Mouse (Mus musculus) R1 (cell line): ENCODE data around the gene Cd47.
A peak's percentile ranks its signal among the peaks of the same experiment; 100 is the strongest.

Source experiments
- DNase-seq: peaks from one replicate; pipeline ENCODE4 v3.0.0-alpha.2; 2018; ENCODE audit warnings: low read depth, low spot score

Cd47 gene

DNA sequence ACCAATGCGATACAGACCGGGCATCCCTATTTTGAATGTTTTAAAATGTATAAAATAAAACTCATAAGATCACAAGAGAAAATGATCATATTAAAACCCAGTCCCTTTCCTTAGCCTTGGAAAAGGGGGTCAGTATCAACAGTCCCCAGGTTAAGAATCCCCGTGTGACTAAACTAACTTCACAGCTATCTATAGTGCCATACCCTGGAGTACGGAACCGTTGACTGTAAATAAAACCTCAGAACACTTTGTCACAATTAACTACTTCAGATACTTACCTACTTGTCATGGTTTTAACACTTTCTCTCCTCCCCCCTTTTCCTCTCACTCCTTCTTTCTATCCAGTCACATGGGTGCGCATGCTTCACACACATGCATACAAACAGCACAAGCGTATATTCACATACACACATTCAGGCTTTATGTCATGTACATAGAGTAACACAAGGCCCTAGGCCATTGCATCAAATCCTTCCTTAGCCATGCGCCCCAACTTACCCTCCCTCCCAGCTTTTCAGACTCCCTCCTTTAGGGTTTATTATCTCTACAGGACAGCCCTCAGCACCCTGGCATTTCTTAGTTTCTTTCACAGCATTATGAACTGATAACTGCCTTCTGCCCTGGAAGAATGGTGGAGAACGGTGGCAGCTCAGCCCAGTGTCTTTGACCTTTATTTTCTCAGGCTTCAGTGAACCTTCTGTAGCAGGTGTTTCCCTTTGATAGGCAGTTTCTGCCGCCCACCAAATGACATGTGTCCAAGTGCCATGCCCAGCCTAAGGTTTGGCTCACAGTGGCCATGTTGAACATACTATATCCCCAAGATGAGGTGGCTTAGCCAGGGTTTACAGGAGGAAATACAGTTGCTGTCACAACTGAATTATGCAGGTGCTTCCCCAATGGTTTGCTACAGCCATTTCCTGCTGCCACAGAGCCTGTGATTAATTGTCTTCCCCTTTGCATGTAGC lies at the start of gene Cd47:
TSS of gene Cd47 (plus strand) at position 937 of the 965 bp plus-strand sequence.
- DNase-seq, result no peak

DNA sequence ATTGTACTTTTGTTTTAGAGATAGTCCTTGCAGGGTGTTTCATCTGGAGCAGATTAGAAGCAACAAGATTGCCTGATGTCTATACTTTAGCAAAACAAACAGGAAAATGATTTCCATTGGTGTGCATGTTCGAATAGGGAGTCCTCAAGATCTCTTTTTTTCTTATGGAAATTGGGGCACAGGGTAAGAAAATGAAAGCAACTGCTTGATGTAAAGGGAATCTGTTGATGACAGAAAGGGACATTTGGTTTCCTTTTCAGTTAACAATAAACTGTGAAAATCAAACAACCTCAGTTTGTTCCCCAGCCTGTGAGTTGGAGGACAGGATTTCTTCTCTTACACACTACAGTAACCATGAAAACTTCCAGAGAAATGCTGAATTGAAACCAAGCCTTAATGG lies 47.4 kb upstream of the Cd47 start:
- no peak for DNase-seq

DNA sequence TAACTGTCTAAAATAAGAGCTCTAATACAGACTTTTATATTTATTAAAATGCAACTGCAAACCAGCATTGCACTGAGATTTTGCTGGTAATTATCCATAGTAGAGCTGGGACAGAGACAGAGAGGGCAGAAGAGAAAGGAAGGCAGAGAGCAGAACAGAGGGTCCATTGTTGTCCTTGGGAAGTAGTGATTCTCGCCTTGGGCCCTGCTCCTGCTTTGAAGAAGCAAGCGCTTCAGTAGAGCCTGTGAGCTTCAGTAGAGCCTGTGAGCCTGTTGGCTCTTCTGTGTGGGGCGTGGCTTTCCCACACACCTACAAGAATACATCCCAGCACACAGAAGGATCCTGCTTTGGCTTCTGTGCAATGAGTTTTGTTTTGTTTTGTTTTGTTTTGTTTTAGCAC lies 47.0 kb upstream of the Cd47 start:
- DNase-seq, result no peak

DNA sequence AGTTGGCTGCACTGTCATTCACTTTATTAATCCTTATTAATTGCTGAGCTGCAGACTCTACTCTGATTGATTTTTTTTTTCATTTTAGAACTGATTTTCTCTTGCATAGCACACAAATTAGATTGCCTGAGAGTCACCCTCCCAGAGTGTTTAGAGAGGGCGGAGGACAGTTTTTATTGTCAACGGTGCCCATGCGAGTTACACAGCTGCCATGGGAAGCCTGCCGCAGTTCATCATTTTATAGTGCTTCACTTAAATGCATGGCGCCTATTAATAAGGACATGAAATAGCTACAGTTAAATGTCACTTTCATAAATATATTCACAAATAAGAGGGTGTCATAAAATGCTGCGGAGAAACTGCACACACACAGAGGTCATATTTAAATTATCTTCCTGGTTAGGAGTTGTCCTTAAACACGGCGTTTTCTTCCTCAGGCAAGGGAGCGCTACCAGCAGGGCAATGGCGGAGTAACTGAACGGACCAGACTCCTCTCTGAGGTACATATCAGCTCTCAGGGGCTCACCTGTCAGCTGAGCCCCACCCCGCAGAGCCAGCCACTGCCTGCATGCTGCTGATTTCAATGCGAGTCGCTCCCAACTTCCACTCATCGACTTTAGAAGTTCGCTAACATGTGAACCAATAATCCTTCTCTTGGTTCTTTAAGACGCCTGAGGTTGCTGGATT lies 39.7 kb upstream of the Cd47 start:
- no peak for DNase-seq

DNA sequence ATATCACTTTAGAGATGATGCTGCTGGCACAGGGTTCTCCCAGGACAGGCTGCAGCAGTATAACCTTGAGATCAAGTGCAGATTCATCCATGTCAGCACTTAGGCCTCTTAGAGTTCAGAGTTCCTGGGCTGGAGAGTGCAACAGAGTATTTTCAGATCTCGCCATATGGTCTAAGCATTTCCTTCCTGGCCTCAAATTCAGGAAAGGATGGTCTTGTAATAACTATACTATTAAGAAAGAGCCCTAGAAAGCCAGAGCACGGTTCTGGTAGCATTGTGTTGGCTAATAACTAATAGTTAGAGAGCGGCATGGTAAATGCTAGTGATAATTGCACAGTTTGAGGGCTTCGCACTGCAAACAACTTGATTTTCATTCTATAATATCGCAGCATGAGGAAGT lies 38.4 kb upstream of the Cd47 start:
- no peak for DNase-seq

DNA sequence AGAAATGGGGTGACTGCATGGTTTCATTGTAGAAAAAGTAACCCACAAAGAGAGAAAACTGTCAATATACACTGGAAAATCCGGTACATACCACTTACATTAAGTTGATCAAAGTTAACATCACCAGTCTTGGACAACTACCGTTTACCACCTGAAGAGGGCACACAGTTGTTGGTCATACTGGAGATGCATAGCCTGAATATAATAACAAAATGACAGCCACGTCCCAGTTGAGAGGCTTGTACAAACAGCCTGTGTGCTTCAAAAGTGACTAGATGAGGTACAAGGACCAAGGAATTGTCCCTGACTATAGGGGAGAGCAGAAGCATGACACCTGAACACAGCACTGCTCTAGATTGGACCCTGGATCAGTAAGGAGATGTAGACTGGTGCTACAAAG lies 34.0 kb upstream of the Cd47 start:
- peak; percentile 13 for DNase-seq

DNA sequence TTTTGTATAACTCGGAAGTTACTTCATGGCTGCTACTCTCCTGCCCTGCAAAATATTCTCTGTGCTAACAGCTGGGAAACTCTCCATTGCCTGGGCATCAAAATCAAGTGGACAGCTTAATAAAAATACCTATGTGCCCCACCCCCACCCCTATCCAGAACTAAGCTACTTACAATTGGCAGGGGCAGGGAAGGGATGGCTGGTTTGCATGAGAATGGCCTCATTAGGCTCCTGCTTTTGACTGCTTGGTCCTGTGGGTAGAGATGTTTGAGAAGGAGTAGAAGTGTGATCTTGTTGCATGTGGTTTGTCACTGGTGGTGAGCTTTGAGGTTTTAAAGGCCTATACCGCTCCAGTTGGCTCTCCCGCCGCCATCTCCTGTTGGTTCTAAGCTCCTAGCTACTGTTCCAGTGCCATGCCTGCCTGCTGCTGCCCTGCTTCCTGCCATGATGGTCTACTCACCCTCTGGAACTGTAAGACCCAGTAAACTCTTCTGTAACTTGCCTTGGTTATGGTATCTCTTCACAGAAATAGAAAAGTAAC lies 31.8 kb upstream of the Cd47 start:
- DNase-seq, result peak; percentile 64

DNA sequence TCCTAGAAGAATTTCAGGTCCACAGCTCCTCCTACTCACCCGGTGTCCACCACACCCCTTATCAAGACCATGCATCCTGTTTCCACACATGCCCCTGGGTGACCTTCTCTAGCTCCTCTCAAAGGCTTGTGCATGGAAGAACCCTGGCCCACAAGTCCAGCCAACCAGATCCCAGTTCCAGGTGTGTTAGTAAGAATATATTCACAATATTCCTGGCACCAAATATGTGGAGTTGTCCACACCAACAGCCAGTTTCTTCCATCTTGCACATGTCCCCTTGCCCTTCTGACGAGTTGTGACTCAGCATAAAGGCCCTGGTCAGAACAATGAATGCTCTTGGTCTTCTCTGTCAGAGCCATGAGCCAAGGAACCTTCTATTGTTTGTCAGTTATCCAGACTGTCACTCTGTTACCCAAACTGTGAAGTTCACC lies 30.5 kb upstream of the Cd47 start:
- no peak for DNase-seq

DNA sequence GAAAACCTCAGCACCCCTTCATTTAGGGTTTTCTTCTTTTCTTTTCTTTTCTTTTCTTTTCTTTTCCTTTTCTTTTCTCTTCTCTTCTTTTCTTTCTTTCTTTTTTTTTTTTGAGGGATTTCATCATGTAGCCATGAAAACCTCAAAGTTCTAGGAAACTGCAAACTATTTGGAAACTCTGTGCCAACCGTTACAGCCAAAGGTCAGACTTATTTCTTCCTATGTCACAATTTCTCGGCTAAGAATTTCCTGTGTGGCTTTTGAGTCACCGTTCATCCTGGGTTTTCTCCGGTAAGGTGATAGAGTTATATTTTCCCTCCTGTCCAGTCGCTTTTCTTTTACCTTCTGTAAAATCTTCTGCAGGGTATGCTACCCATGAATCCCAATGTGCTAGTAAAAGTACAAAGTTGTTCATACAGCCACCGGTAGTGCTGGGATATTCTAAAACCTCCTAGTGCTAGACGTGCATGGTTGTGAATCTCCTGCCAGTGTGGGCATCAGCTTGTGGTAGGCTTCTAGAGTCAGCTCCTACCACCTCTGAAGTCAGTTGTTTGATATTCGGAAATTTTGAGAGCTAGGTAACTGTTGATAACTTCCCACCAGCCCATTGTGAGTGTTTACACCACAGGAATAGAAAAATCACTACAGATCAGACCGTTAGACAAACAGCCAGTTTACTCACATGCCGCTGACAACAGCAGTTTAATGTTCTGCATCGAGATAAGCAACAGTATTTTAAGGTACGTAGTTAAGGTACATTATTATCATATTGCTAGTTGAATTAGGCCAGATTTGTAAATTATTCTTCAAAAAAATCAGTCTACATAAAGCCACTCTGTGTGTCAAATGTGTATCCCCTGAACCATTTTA lies 29.8 kb upstream of the Cd47 start:
- DNase-seq, result no peak

DNA sequence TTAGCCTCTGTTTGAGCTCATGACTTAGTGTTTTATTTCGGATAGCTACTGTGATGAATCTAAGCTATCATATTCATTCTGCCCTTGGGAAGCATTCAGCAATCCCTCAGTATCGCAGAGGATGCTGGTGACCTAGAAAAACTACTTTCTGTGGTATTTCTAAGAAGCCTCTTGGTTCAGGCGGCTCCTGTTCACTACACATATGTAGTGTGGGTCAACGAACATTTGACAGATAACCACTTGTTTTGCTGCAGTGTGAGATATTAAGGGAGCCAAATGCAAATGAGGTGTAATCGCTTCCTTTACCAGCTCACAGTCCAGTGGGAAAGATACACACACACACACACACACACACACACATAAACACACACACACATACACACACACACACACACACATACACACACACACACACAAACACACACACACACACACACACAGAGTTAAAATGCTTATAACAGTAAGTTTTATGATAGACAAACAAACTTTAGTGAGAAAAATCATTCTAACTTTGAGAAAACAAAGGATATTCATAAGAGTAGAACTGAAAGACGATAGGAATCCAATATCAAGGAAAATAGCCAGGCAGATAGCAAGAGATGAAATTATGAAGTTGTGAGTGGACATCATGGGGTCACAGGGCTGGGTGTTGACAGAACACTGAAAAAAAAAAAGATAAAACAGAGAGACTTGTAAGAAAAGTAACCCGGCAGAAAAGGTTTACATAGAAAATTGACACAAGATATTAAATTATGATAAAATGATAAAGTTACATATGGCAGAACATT lies 28.5 kb upstream of the Cd47 start:
- DNase-seq, result no peak

DNA sequence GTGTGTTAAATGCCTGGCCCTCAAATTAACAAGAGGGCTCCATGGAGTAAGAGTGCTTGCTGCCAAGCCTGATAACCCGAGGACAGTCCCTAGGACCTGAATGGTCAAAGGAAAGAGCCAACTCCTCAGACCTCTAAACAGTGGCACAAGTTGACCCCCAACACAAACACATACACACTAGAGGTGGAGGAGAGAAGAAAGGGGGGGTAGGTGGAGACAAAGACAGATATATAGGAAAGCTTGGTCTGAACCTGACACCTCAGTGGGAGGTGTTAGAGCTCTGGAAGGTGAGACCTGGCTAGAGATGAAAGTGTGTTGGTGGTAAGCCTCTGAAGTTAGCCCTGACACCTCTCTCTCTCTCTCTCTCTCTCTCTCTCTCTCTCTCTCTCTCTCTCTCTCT lies 27.8 kb upstream of the Cd47 start:
- DNase-seq, result no peak

DNA sequence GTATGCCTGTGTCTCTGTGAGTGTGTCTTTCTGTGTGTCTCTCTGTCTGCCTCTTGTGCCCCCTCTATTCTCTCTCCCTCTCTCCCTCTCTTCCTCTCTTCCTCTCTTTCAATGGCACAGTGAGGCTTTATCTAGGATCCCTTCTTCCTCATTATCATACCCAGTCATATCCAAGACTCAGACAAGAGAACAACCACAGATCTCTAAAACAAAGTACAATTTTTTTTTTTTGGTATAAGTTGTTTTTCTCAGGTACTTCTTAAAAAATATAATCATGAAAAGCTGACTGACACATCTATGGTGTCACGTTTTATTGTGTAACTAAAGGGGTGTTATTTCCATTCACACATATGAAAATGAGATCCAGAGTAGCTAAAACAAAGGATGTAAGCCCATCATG lies 27.3 kb upstream of the Cd47 start:
- no peak for DNase-seq

DNA sequence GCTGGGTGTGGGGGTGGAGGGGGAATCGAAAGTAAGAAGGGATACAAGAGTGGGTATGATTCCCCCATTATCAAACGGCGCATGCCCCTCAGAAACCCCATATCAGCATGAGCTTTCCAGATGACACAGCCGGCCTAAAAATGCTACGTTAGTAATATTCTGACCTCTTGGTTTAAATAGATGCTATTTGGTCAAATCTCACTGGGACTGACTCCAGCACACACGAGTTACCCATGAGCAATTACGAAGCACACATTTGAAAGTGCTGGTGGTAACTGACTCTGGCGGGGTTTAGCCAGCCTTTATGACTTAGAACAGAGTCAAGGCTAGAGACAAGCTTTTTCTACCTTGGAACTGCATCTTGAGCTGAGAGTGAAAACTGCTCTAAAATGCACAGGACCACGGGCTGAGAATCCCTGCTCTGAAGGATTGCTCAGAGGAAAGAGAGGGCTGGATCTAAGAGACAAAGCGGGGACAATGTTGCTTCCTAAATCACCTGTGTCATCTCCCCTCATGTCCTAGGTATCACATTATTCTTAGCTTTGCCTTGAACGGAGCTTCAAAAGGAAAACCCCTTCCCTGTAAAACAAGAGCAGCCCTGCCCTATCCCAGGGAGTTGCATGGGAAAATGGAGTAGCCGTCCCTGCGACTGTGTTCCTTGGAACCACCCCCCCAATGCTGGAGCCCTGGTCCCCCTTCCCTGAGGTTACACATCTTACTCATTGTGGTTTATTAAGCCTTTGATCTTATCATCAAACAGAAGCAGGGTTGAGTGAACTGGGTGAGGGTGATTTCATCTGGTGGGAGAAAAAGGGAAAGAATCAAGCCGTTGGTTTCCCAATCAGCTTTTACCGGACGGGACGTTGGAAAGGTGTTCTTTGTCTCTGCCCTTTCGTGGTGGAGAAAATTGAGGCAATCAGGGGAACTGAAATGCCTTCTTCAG lies 26.0 kb upstream of the Cd47 start:
- DNase-seq, result no peak

DNA sequence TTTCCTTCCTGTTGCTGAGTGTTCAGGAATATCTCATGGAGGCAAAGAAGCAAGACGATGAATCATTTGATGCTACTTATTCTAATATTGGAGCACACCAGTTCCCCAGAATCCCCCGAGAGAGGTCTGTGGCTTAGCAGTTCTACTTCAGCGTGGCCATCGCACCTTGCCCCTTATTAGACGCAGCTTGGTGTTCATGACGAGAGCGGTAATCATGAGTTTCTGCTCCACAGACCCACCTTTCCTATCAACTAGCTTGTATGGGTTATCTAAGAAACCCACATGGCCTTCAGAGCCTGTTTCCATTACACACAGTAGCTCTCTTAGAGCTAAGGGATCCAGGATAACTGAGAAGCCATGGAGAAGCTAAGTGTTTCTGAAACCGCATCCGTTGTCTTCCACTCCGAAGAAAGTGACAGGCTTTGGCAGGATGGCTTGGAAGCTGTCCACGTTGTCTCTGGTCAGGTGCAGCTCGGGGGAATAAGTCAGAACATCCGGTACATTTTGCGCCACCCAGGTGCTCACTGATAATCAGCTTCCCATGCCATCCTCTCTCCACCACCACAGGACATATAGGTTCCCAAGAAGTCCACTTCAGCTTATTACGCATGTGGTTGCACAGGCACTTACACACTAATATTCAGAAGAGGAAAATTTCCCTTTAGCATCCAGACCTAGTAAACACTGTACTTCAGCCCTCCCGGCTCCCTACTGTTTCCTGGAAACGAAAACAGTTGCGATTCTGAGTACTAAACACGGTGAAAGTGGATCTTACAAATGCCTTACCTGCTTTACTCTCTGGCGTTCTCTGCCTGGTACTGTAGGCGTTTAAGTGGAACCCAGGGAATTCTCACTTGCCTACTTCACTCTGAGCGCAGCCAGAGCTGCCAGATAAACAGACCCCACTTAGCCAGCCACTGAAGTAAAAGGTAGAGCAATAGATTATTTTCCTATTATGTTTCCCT lies 25.0 kb upstream of the Cd47 start:
- no peak for DNase-seq

DNA sequence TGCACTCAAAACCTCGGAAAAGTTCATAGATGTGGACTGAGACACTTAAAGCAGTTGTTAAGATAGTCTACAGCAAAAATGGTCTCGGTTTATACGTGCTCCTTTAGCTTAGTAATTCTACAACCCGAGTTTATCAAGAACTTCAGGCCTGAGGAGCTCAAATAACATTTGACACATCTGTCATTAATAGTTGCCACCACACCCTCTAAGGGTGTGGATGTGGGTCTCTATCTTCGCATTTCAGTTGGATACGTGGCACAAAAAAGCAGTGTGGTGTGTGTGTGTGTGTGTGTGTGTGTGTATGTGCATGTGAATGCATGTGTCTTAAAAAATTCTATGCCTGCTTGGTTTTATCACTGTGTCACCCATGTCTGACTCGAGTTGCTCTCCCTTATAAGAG lies 23.4 kb upstream of the Cd47 start:
- no peak for DNase-seq

DNA sequence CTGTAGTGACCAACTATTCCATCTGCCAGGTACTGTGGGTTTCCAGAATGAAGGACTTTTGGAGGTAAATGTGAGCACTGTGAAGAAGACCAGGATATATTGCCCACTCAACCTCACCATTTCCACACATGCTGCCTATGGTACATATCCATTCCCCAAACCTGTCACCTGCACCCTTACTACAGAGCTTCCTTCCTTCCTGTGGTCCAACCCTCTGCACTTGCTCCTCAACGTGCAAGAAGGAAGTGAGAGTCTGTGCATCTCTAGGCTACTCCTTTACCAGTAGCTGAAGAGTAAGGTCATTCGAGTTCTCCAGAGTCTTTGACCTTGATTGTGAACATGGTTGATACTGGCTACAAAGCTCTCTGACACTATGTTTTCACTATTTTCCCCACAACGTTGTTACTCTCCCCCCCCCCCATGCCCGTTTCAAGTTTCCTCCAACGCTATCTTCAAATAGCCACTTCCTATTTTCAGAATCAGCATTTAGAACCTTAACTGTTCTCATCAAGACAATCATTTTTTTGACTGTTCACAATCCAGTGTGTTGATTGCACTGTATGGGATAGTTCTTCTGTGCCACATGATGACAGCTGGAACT lies 18.7 kb upstream of the Cd47 start:
- DNase-seq, result no peak

DNA sequence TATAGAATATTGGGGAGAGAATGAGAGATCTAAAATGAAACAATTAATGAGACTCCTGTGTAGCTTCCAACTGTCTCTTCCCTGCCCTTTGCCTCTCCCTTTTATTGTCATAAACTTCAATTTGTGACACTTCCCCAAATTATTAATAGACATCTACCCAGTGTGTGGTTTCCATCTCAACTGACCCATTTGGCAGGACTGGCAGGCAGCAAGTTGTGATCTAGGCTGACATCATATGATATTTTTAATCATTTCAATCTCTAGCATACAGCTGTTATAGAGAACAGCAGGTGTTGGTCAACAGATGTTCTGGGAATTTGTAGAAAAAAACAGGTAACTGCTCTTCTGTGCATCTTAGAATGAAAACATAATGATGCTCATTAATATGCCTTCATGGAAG lies 17.0 kb upstream of the Cd47 start:
- DNase-seq, result no peak

DNA sequence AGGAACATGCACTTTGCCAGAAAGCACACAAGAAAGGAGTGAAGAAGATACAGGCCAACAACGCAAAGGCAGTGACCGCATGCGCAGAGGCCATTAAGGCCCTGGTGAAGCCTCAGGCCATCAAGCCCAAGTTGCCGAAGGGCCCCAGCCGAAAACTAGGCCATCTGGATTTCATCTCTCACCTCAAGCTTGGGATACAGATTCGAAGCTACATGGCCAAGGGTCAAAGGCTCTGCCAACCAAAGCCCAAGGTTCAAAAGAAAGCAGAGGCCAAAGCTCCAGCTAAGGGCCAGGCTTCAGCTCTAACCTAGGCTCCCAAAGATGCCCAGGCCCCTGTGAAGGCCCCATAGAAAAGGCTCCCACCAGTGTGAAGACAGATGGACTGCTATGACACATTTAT lies 14.2 kb upstream of the Cd47 start:
- DNase-seq, result no peak
